Mouse (Mus musculus) hindbrain, embryonic 10.5 days (tissue): ENCODE measurements at regions not wholly inside any gene's neighbourhood (a gene's known extent, or its start where the extent isn't known, plus 50 kb on each side); places are given as distances from the start of the nearest gene placed in this dataset.
A peak's percentile ranks its signal among the peaks of the same experiment; 100 is the strongest.

Experiments used
- DNase-seq: peaks from one replicate; pipeline ENCODE4 v3.0.0-alpha.2; 2017; ENCODE audit warnings: low spot score
- H3K27ac ChIP-seq: fragments of 300-500 bp; sonication (generic); 2 replicates; pipeline ENCODE4 v1.5.1; 2016; ENCODE audit warnings: mild to moderate bottlenecking, moderate library complexity
- H3K27me3 ChIP-seq: fragments of 300-500 bp; sonication (generic); 2 replicates; pipeline ENCODE4 v1.6.1; 2016; ENCODE audit warnings: mild to moderate bottlenecking; ENCODE audit not compliant: poor library complexity, insufficient read depth, severe bottlenecking
- H3K36me3 ChIP-seq: fragments of 300-500 bp; sonication (generic); 2 replicates; pipeline ENCODE4 v1.6.1; 2016; ENCODE audit warnings: mild to moderate bottlenecking, moderate library complexity
- H3K4me1 ChIP-seq: fragments of 300-500 bp; sonication (generic); replicated peaks from 2 replicates; pipeline ENCODE4 v1.6.1; 2016; ENCODE audit warnings: mild to moderate bottlenecking
- H3K4me3 ChIP-seq: fragments of 300-500 bp; sonication (generic); 2 replicates; pipeline ENCODE4 v1.5.1; 2016; ENCODE audit warnings: mild to moderate bottlenecking, moderate library complexity
- H3K9me3 ChIP-seq: fragments of 300-500 bp; sonication (generic); 2 replicates; pipeline ENCODE4 v1.6.1; 2016; ENCODE audit warnings: mild to moderate bottlenecking, moderate library complexity
- WGBS: fragments of 180-500 bp; shearing (Covaris S2); methylation state at CpG from one replicate; pipeline ENCODE4 v1.1.7; 2016; 5-methylcytosine and 5-hydroxymethylcytosine counted together

- WGBS = 70% methylated on average over 5 of the region's 5 CpGs
- H3K27ac ChIP-seq = no peak overlapping the region
- no peaks in the 10 kb centered on the region for H3K27me3 ChIP-seq
- no peaks in the 10 kb centered on the region for H3K9me3 ChIP-seq
- H3K36me3 ChIP-seq = no peaks in the 10 kb centered on the region
- no peak for DNase-seq
- H3K4me1 ChIP-seq = peaks cover 16% of the 10 kb centered on the region
- H3K4me3 ChIP-seq = no peak overlapping the region
Measured at GRCm38 (mm10) chr17:4734412-4734881, 259.7 kb upstream of the Arid1b start.

- no peak for DNase-seq
- Histone ChIP-seq H3K4me3 (no peak overlapping the region), H3K36me3 (no peaks in the 10 kb centered on the region), H3K9me3 (no peaks in the 10 kb centered on the region), H3K27me3 (no peaks in the 10 kb centered on the region), H3K27ac (no peak overlapping the region), H3K4me1 (peaks cover 16% of the 10 kb centered on the region)
- 63% methylated on average over 1 of the region's 1 CpGs for WGBS
Measured at GRCm38 (mm10) chr17:4735185-4735584, 258.9 kb upstream of the Arid1b start.

GRCm38 (mm10) chr17:4736689-4737088 lies 257.4 kb upstream of the Arid1b start:
- WGBS = 88% methylated on average over 3 of the region's 3 CpGs
- Histone ChIP-seq H3K36me3 (no peaks in the 10 kb centered on the region), H3K9me3 (no peaks in the 10 kb centered on the region), H3K27ac (no peak overlapping the region), H3K4me3 (no peak overlapping the region), H3K4me1 (peaks cover 27% of the 10 kb centered on the region), H3K27me3 (no peaks in the 10 kb centered on the region)
- no peak for DNase-seq

- Histone ChIP-seq H3K4me3 (no peak overlapping the region), H3K36me3 (no peaks in the 10 kb centered on the region), H3K27me3 (no peaks in the 10 kb centered on the region), H3K9me3 (no peaks in the 10 kb centered on the region), H3K4me1 (peaks cover 27% of the 10 kb centered on the region), H3K27ac (peak overlapping the region; percentile 50)
- DNase-seq = peak; percentile 15
- 9% methylated on average over 7 of the region's 7 CpGs for WGBS
Measured at GRCm38 (mm10) chr17:4738717-4739485, 255.2 kb upstream of the Arid1b start.

- WGBS = 32% methylated on average over 5 of the region's 5 CpGs
- Histone ChIP-seq H3K36me3 (no peaks in the 10 kb centered on the region), H3K9me3 (no peaks in the 10 kb centered on the region), H3K27ac (peak overlapping the region; percentile 66), H3K4me1 (peaks cover 22% of the 10 kb centered on the region), H3K4me3 (no peak overlapping the region), H3K27me3 (no peaks in the 10 kb centered on the region)
- DNase-seq = peak; percentile 51
Measured at GRCm38 (mm10) chr17:4740784-4741183, 253.3 kb upstream of the Arid1b start.

GRCm38 (mm10) chr17:4742314-4742713 lies 251.8 kb upstream of the Arid1b start:
- H3K27me3 ChIP-seq = no peaks in the 10 kb centered on the region
- H3K9me3 ChIP-seq = no peaks in the 10 kb centered on the region
- 84% methylated on average over 1 of the region's 1 CpGs for WGBS
- H3K36me3 ChIP-seq = no peaks in the 10 kb centered on the region
- no peak overlapping the region for H3K27ac ChIP-seq
- no peak overlapping the region for H3K4me3 ChIP-seq
- H3K4me1 ChIP-seq = peaks cover 22% of the 10 kb centered on the region
- DNase-seq = no peak

- Histone ChIP-seq H3K27me3 (no peaks in the 10 kb centered on the region), H3K36me3 (no peaks in the 10 kb centered on the region), H3K27ac (no peak overlapping the region), H3K4me3 (no peak overlapping the region), H3K4me1 (no peaks in the 10 kb centered on the region; the same call in 1 of the 2 replicates), H3K9me3 (0 out of 2 replicates have a peak, but pooled peaks cover 3% of the 10 kb centered on the region)
- DNase-seq = no peak
- WGBS = 90% methylated on average over 6 of the region's 6 CpGs
Measured at GRCm38 (mm10) chr17:4762956-4763355, 231.2 kb upstream of the Arid1b start.

- no peak for DNase-seq
- Histone ChIP-seq H3K27me3 (no peaks in the 10 kb centered on the region), H3K9me3 (0 out of 2 replicates have a peak, but pooled peaks cover 3% of the 10 kb centered on the region), H3K27ac (no peak overlapping the region), H3K4me1 (peaks cover 3% of the 10 kb centered on the region; the same call in 1 of the 2 replicates), H3K4me3 (no peak overlapping the region), H3K36me3 (no peaks in the 10 kb centered on the region)
- WGBS = 83% methylated on average over 5 of the region's 5 CpGs
Measured at GRCm38 (mm10) chr17:4765723-4766122, 228.4 kb upstream of the Arid1b start.

GRCm38 (mm10) chr17:4767947-4768522 lies 226.1 kb upstream of the Arid1b start:
- H3K9me3 ChIP-seq = 0 out of 2 replicates have a peak, but pooled peaks cover 3% of the 10 kb centered on the region
- H3K4me3 ChIP-seq = no peak overlapping the region
- H3K27me3 ChIP-seq = no peaks in the 10 kb centered on the region
- no peak overlapping the region for H3K27ac ChIP-seq
- no peaks in the 10 kb centered on the region for H3K36me3 ChIP-seq
- 88% methylated on average over 5 of the region's 5 CpGs for WGBS
- DNase-seq = no peak
- H3K4me1 ChIP-seq = peaks cover 11% of the 10 kb centered on the region; the same call in 1 of the 2 replicates

DNA sequence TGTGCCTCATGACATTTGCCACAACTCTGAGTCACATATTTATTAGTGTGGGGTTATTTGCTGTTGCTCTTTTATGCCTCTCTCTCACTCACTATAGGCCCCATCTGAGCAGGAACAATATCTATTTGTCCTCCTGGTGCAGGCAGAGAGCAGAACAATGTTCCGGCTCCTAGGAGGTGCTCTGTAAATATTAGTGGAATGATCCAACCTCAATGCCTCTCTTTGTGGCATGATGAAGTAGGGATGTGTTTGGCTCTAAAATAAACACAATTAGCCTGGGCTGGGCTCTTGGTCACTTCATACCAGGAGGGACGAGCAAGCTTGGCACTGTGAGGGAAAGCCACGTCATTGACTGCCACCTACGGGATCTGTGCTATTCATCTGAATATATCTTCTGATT lies 224.8 kb upstream of the Arid1b start:
- Histone ChIP-seq H3K4me3 (no peak overlapping the region), H3K27ac (no peak overlapping the region), H3K27me3 (no peaks in the 10 kb centered on the region), H3K4me1 (peaks cover 11% of the 10 kb centered on the region; the same call in 1 of the 2 replicates), H3K9me3 (0 out of 2 replicates have a peak, but pooled peaks cover 3% of the 10 kb centered on the region), H3K36me3 (no peaks in the 10 kb centered on the region)
- 74% methylated on average over 4 of the region's 4 CpGs for WGBS
- no peak for DNase-seq

- Histone ChIP-seq H3K4me1 (peaks cover 11% of the 10 kb centered on the region; the same call in 1 of the 2 replicates), H3K4me3 (no peak overlapping the region), H3K27me3 (no peaks in the 10 kb centered on the region), H3K36me3 (no peaks in the 10 kb centered on the region), H3K27ac (no peak overlapping the region), H3K9me3 (0 out of 2 replicates have a peak, but pooled peaks cover 3% of the 10 kb centered on the region)
- no peak for DNase-seq
- 82% methylated on average over 3 of the region's 3 CpGs for WGBS
Measured at GRCm38 (mm10) chr17:4770052-4770451, 224.1 kb upstream of the Arid1b start.

DNA sequence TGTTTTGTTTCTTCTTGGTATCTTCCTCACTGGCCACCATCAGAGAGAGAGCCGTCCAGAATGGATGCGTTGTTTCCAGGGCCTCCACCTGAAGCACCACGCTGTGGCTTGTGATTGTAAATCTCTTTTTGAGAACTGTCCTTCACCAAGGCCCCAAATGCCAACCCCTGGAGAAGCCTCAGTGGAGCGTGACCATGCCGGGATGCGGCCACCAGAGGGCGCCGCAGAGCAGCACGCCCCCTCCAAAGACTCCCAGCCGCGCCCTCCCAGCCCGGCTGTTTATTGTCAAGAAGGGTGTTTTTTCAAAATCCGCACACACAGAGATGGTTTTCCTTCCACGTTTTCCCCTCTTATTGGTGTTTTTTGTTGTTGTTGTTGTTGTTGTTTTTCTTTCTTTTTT lies 216.0 kb upstream of the Arid1b start:
- no peaks in the 10 kb centered on the region for H3K27me3 ChIP-seq
- H3K36me3 ChIP-seq = no peaks in the 10 kb centered on the region
- DNase-seq = peak; percentile 78
- WGBS = 2% methylated on average over 14 of the region's 14 CpGs
- no peak overlapping the region for H3K27ac ChIP-seq
- no peaks in the 10 kb centered on the region for H3K9me3 ChIP-seq
- H3K4me3 ChIP-seq = no peak overlapping the region
- no peaks in the 10 kb centered on the region for H3K4me1 ChIP-seq

GRCm38 (mm10) chr17:4779017-4779416 lies 215.1 kb upstream of the Arid1b start:
- WGBS = 89% methylated on average over 10 of the region's 10 CpGs
- H3K4me1 ChIP-seq = no peaks in the 10 kb centered on the region
- H3K36me3 ChIP-seq = no peaks in the 10 kb centered on the region
- DNase-seq = no peak
- no peaks in the 10 kb centered on the region for H3K27me3 ChIP-seq
- no peaks in the 10 kb centered on the region for H3K9me3 ChIP-seq
- no peak overlapping the region for H3K4me3 ChIP-seq
- 0 out of 2 replicates have a peak overlapping the region, but pooled peaks have one; percentile 12 for H3K27ac ChIP-seq
